Mouse (Mus musculus) heart, adult 8-10 months (tissue): ENCODE data around the gene Trp53rka. TPM values are rescaled to one million over a fixed set of nuclear protein-coding genes. Genes with fewer than 3 reads are reported as not detected.
A peak's percentile ranks its signal among the peaks of the same experiment; 100 is the strongest.

Experiments
- DNase-seq: peaks from one replicate; pipeline ENCODE4 v3.0.0; 2022; ENCODE audit warnings: low spot score
- total RNA-seq, 4 experiments: library from RNA; stranded (reverse); gene quantifications; 2 replicates each; pipeline ENCODE4 v1.2.4; 2022

Gene Trp53rka
- total RNA-seq, 4 experiments from 2014 or later, result 8.3 to 12.4 (median 9.4) TPM

- no peak for DNase-seq
Observed at GRCm38 (mm10) chr2:165486401-165486800, 6.7 kb downstream of the Trp53rka start.

DNA sequence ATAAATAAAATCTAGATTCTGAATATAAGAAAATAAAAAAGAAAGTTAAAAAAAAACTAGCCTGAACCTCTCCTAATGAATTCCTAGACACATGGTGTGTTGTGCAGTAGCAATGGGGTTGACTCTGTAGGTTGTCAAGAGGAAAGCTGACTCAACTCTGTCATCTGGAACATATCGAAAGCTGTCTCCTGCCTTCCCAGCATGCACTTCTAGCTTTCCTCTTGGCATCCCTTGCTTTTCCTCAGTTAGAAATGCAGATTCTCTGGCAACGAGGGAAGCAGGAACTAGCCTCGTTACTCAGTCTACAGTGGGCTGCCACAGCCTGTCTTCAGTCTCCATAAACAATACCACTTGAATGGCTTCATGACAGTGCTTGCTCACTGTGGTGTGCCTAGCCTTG, 7.3 kb downstream of the Trp53rka start:
- DNase-seq, result no peak

DNA sequence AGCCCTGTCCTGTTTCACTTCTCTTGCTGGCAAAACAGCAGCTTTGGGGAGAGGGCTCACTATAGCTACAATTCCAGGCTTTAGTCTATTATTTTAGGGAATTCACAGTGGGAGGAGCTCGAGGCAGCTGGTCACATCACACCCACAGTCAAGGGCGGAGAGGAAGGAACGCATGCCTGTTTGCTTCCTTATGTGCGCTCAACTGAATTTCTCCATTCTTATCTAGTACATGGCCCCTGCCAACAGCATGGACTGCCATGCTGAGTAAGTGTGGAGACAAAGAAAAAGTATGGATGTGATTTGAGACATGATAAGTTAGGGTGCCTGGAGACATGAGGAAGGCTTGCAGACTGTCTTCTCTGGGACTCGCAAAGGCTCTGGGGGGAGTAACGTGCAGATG, 9.0 kb downstream of the Trp53rka start:
- DNase-seq, result no peak

GRCm38 (mm10) chr2:165482003-165482402, 11.1 kb downstream of the Trp53rka start:
- DNase-seq, result no peak

- no peak for DNase-seq
Observed at GRCm38 (mm10) chr2:165475850-165476249, 17.3 kb downstream of the Trp53rka start.

DNA sequence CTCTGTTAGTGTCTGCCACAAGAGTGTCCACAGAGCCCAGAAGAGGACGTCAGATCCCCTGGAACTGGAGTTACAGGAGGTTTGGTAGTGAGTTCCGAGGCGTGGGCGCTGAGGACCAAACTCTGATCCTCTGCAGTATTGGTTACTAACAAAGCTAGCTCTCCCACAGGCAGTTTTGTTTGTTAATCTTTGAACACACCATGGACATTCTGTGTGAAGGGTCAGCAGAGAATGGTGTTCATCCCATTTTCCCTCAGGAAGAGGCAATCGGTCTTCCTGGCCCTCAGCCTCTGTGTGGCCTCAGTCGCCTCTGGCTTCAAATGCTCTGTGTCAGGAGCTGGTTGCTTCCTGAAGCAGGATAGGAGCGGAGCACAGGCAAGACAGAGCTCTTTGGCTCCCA, 17.7 kb downstream of the Trp53rka start:
- DNase-seq, result no peak

GRCm38 (mm10) chr2:165473003-165473402, 20.1 kb downstream of the Trp53rka start, which contains the start of gene Slc13a3:
Slc13a3 (minus strand) TSS chr2:165473230.
- DNase-seq, result no peak

DNA sequence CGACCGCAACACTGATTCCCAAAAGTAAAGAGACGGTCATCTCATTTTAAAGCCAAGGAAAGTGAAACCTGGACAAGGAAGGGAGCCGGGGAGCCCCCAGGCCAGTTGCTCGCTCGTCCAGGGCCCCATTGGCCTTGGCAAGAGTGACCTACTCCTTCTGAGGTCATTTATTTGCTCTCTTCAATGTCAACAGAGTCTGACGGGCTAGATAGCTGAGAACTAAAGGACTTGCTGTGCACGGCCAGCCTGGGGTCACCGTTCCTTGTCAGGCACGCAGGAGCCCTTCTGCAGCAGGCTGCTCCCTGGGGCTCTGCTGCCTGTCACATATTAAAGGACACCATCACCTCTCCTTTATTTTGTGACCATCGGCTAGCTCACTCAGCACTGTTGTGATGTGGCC, 21.2 kb downstream of the Trp53rka start:
- no peak for DNase-seq

DNA sequence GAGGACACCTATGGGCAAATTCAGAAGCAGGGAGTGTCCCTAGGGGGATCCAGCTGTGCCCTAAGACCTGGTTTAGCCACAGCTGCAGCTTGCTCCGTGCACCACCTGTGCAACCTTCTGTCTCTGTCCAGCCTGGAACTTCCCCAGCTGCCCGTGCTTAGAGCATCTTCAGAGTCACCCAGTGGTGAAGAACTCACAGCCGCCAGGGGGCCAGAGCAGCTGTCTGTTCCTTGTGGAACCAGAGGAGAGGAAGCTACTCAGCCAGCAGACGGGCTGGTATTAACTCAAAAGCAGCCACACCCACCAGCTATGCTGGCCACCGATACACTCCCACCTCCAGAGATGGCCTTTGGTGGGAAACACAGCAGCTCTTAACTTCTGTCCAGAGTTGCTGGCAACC, 23.0 kb downstream of the Trp53rka start:
- DNase-seq, result no peak

DNA sequence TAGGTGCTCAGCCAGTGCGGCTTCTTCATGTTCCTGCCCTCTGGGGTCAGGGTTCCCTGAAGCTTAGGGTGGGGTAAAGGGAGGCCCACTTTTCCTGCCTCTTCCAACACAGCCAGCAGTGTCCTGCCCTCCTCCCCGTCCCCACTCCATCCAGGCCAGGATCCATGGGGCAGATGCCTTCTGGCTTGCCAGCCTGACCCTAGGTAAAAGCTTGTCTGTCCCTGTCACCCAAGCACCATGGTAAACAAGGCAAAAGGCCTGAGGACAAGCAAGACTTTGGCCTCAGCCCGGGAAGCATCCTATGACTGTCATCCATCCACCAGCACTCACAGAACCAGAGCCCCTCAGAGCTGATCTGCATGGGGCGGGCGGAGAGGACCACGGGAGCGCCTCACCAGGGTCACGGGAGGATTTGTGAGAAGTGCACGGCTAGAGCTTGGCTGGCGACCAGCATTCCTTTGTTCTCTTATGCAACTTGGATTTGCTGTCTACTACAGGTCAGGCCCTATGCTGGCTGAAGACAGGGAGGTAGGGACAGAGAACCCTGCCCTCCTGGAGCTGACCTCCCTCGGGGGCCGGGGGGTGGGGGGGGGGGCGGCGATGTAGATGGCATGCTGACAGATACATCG, 25.2 kb downstream of the Trp53rka start:
- DNase-seq, result peak; percentile 26

DNA sequence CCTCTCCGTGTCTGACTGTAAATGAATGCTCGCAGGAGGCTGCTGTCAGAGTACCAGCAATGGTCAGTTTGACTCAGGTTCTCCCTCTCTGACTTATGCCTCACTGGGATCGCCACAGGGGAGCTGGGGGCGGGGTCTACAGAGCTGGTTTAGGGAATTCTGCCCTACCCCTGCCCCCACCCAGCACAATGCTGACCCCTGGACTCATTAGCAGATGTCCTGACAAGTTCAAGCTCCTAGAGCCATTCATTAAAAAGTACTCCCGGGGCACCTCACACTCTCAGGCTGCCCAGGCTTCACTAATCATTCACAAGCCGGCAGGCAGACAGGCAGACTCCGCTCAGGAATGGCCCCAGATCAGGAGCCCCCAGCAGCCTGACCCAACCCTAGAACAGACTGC, 33.5 kb downstream of the Trp53rka start:
- DNase-seq, result no peak

DNA sequence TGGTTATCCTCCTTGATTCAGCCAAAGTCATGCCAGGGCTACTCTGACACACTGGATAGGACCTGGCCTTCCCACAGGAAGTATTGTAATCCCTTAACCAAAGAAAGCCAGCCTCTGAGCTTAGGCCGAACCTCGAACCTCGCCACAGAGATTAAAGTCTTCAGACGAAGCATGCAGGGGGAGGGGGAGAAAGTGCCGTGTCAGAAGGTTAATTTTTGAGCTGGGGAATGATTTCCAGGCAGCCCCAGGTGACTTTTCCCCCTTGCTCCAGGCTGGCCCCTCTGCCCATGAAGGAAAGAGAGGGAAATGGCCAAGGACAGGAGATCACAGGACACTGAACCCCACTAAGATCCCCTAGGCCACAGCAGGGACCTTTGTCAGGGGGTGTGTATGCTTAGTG, 34.9 kb downstream of the Trp53rka start:
- DNase-seq, result no peak

- DNase-seq, result no peak
Observed at GRCm38 (mm10) chr2:165456710-165457109, 36.4 kb downstream of the Trp53rka start.

GRCm38 (mm10) chr2:165452730-165453693, 40.1 kb downstream of the Trp53rka start:
- DNase-seq, result peak; percentile 10

DNA sequence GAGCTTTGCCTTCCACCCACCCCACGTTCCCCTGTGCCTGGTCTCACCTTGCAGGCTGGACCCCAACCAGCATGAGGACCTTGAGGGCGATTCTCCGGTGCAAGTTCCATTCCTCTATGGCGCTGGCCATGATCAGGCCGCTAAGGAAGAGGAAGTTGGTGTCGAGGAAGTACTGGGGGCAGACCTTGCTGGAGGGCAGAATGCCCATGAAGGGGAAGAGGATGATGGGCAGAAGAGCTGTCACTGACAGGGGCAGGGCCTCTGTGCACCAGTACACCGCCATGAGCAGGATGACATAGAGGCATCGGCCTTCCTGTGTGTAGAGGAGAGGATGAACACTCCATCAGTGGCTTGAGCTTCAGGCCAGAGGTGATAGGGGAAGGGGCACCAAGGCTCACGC, 44.6 kb downstream of the Trp53rka start:
- no peak for DNase-seq

DNA sequence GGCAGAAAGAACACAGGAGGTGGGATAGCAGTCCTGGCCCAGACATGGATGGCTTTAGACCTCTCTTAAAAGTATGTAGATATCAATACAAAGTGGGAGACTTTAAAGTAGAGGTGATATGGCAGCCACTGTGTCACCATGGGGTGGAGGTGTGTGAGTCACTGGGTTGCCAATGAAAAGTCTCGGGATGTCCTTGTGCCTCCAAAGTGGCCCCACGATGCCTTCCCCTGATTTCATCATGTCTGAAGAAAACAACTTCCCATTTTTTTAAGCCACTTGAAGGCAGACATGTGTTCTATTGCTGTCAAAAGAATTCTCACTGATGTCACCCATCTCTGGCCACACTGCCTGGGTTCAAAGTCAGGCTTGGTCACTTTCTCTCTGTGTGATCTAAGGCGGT, 48.3 kb downstream of the Trp53rka start:
- DNase-seq, result no peak

DNA sequence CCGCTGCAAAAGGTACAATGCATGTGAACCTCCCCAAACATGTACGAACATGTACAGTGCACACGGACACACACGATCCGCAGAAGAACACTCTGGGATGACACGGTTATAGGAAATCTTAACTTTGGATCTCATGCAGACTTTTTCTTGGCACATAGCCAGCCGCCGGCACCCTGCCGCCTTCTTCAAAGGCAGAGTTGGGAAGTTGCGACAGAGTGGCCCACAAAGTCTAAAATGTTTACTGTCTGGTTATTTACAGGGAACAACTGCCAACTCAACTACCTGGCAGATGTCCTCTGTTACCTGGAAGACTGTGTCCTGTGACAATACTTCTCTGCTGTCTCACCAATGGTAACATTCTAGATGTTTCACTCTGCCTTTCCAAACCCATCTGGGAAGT, 50.1 kb downstream of the Trp53rka start:
- no peak for DNase-seq

DNA sequence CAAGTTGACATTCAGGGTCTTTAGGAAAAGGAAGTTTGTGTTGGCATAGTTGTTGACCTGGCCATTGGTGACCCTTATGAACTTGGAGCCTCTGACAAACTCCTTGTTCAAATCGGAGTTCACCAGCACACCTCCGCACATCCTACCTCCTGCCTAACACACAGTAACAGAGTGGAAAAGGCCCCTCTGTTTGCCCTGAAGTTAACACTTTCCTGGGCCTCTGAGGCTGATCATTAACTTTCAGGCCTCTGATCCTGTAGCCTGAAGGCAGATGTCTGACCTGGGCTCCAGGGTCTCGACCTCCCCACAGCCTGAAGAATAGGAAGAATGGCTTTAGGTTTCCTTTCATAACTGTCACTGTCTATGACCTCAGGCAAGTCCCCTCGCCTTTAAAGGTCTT, 51.5 kb downstream of the Trp53rka start:
- DNase-seq, result no peak

Other genes starting within 250 kb of the Trp53rka start
- 10 to 100 TPM; 17.9 to 22.1 (median 19.5) TPM for gene Slc35c2, start 205.5 kb downstream of the Trp53rka start, total RNA-seq
- gene Elmo2, start 166.8 kb downstream of the Trp53rka start, total RNA-seq, result 10 to 100 TPM; 13.7 to 16.4 (median 13.8) TPM
- gene Zfp663, start 124.6 kb downstream of the Trp53rka start, total RNA-seq, result not detected
- gene Zfp334, start 105.1 kb downstream of the Trp53rka start, total RNA-seq, result 1 to 10 TPM; 2.2 to 2.6 (median 2.6) TPM
- gene Ocstamp, start 92.9 kb downstream of the Trp53rka start, total RNA-seq, result not detected
- under 1 TPM; 0.09 to 0.69 (median 0.20) TPM for gene Slc13a3, start 20.1 kb downstream of the Trp53rka start, total RNA-seq
- gene Slc2a10, start 10.5 kb upstream of the Trp53rka start, total RNA-seq, result 1 to 10 TPM; 6.2 to 8.2 (median 7.7) TPM
- gene Eya2, start 101.7 kb upstream of the Trp53rka start, total RNA-seq, result 1 to 10 TPM in 3 of 4 experiments, under 1 TPM in 1; 0.65 to 1.2 (median 1.1) TPM